Mouse (Mus musculus) adrenal gland, postnatal 25 days (tissue): ENCODE measurements around the gene Sipa1l1. TPM values are rescaled to one million over a fixed set of nuclear protein-coding genes. Genes with fewer than 3 reads are reported as not detected.

Experiments
- DNase-seq: peaks from one replicate; pipeline ENCODE4 v3.0.0; 2021; ENCODE audit warnings: mixed read lengths
- total RNA-seq: library from RNA; stranded (reverse); gene quantifications from 2 replicates; pipeline ENCODE4 v1.2.3, GENCODE M21; 2021

Sipa1l1 gene
- total RNA-seq, 1 experiment from 2014 or later = 30.1 TPM

DNA sequence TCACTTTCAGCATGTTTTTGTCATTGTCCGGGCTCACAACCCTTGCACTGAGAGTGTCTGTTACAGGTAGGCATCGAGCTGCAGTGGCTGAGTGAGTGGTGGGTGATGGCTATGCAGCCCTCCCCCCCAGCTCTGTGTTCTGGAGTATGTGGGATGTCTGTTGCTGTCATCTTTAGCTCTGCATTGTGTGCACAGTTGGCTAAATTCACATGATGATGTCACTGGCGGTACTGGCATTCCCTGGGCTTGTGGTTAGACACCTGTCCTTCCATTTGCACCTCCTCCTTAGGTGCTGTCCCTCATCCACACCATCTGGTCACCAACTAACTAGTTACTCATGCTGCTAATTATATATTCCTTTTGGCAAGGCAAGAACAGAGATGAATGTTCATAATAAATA lies 218.5 kb downstream of the Sipa1l1 start:
- no peak for DNase-seq

DNA sequence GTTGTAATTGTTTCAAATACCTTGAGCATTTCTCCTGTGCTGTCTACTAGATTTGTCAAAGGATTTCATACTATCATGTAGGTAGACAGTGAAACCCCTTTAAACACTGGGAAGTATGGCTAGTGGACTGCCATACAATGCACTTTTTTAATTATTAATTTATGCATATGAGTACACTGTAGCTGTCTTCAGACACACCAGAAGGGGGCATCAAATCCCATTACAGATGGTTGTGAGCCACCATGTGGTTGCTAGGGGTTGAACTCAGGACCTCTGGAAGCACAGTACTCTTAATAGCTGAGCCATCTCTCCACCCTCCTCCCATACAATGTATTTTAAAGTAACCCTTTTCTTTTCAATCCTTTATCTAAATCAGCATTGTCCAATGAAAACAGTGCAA lies 219.0 kb downstream of the Sipa1l1 start:
- no peak for DNase-seq

- no peak for DNase-seq
These were observed 225.2 kb downstream of the Sipa1l1 start for GRCm38 (mm10) chr12:82394118-82394861.

DNA sequence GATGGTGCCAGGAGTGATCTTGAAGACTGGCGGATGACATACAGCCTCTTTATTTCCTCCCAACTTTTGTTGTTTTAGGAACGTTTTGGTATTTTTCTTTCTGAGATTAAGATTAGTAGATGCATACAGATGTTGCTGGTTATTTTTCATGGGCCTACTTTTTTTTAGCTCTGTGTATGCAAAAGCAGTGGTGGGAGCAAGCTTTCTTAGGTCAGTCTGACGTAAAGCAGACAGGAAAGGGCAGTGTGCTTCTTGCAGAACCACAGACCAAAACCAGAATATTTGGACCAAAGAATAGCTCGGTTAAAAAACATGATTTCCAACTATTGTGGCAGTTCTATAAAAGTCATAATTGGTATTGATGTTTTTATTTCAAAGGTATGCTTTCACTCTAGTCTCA lies 226.1 kb downstream of the Sipa1l1 start:
- no peak for DNase-seq

DNA sequence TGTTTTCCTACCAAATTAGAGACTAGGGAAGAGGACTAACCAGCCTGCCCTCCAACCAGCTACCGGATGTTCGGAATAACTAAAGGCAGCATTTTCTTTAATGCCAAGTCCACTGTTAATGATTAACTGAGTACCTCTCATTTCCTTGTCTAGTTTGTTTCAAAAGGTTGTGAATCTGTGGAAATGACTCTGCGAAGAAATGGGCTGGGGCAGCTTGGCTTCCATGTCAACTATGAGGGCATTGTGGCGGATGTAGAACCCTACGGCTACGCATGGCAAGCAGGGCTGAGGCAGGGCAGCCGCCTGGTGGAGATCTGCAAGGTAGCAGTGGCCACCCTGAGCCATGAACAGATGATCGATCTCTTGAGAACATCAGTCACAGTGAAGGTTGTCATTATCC lies 228.1 kb downstream of the Sipa1l1 start:
- DNase-seq = no peak

DNA sequence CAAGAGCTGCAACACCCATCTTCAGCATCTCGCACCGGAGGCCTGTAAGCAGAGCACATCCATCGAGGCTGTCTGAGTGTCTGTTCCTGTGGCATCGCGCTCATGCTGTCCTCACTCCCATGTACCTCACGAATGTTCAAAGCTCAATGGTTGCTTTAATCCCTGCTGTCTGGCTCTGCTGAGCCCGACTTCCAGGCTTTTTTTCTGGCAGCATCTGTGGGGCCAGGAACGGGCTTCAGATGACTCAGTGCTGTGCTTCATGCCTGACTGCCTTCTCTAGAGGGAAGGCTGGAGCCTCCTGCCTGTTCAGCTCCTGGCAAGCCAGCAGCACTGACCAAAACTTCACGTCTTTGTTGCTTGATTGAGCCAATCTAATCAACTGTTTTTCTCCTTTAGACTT lies 228.6 kb downstream of the Sipa1l1 start:
- DNase-seq = no peak

DNA sequence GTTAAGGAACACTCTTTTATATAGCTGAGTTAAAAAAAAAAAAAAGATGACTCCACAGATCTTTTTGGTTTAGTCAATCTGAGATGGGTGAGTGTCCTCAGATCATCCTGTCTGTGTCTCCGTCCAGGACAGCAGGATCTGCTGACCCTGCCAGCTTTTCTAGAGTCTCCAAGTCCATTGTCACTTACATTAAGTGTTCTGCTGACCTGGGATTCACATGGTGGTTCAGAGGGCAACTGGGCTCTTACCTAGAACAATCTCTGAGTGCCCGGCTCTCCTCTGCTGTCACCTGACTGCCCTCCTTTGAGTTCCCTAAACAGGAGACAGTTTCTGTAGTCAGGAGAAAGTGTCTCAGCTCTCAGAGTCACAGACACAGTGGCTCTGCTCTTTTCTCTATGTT lies 229.8 kb downstream of the Sipa1l1 start:
- DNase-seq = no peak

DNA sequence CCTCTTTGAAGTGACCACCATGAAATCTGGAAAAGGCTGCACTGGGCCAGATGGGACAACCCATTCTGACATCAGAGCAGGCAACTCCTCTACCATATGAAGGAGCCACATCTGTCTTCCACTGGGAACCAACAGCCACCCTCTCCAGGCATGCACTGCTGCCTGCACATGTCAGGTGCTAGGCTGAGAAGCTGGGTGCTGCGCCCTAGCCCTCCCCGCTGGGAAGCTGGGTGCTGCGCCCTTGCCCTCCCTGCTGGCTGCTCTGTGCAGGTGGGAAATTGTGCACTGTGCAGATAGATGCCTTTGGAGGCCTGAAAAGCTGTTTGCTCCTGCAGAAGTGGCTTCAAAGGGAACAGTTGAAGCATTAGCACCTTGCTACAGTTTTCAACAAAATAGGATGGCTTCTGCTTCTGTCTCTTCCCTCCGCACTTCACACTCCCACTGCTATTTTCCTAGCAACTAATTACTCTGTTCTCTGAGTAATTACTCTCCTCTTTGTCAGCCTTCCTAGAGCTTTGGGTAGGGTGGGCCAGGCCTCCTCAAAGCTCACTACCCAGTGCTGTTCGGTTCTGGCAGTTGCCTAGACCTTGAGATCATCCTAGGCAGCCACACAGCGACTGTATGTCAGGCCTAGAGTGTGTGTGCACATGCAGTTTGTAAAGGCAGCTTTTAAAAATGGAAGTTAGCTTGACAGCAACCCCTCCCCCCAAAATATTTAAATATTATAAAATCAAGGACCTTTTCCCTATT lies 231.0 kb downstream of the Sipa1l1 start:
- DNase-seq = no peak

DNA sequence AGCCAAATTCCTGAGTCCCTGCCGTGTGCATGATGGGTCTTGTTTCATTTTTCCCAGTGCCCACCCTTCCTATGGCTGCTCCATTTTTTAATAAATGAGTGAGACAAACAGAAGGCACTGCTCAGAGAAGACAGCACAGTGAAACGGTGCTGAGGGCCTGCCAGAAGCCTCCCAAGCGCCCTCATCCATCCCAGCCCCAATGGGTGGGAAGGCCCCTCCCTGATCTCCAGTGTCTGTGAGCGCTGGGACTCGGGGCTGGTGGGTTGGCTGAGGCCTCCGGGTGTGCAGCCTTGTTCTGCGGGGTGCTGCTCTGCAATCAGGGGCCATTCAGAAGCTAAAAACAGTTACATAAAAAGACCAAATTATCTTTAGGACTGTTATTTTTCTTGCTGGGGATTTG lies 231.7 kb downstream of the Sipa1l1 start:
- DNase-seq = no peak

DNA sequence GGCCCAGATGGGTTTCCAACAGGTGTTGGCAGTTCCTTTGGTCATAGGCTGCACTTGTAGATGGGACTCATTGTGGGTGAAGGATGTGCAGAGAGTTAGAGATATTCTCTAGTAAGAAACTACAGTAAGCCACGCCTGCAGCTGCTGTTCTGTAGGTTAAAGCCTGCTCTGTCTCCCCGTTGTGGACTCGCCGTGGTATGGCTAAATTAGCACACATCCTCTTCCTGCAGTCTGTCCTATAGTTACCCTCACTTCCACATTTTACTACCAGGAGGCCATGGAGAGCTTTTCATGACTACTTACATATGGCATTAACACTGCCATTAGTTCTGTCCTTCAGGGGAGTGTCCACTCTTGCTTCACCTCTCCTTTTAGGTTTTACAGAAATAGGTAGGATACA lies 232.3 kb downstream of the Sipa1l1 start:
- DNase-seq = no peak

GRCm38 (mm10) chr12:82402635-82403034 lies 233.5 kb downstream of the Sipa1l1 start:
- no peak for DNase-seq

DNA sequence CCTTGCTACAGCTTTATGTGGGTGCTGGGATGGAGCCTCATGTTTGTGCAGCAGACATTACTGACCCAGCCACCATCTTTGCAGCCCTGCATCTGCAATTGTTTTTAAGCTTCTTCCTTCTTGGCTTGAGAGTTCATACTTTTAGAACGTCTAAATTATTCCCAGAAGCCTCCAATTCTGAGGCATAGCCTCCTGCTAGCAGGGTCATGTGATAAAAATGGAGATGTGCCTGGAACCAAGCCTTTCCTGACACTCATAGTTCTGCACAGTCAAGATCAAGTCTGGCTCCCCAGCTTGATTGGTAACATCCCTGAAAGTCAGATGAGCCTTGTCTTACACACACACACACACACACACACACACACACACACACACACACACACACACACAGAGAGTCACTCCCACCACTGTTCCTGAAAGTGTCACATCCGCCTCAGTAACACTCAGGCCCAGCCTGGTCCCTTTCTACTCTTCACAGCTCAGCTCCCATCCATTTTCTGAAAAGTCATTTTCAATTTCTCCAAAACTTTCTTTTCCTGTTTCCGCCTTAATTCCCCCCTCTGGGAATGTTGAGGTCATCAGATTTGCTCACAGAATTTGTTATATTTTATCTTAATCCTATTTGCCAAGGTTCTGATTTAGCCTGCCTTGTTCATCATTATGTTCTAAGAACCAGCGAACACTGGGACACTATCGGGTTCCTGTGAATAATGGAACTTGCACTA lies 238.6 kb downstream of the Sipa1l1 start:
- no peak for DNase-seq

GRCm38 (mm10) chr12:82408486-82408885 lies 239.4 kb downstream of the Sipa1l1 start:
- DNase-seq = peak; percentile 31

DNA sequence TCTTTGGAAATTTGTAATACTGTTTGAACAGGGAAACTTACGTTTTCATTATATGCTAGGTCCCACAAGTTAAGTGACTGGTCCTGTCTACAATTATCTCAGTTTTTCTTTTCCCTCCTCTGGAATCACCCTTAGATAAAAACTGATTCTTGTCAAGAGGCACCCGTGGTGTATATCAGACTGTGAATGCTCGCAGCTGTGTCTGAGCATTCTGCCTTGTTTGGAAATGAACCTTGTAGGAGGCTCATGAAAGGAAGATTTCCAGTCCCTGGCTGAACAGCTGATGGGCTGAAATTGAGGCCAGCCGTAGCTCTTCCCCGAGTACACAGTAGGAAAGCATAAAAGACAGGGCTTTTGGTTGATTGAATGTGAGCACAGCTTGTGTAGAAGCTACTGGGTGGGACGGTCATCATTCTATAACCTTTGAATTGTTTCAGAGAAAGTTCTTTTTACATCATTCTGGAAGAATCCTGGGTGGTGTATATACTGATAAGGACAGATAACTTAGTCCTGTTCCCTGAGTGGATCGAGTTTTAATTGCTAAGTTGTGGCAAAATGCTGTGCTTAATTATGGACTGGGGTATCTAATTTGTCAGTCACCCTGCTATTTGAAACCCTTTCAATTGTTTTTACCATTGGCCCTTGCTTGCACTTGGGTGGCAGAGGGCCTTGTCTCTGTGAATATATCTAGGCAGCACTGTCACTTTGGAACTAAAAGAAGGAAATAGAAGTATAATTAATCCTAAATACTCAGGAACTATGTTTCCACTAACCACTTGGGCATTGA lies 240.8 kb downstream of the Sipa1l1 start:
- no peak for DNase-seq

DNA sequence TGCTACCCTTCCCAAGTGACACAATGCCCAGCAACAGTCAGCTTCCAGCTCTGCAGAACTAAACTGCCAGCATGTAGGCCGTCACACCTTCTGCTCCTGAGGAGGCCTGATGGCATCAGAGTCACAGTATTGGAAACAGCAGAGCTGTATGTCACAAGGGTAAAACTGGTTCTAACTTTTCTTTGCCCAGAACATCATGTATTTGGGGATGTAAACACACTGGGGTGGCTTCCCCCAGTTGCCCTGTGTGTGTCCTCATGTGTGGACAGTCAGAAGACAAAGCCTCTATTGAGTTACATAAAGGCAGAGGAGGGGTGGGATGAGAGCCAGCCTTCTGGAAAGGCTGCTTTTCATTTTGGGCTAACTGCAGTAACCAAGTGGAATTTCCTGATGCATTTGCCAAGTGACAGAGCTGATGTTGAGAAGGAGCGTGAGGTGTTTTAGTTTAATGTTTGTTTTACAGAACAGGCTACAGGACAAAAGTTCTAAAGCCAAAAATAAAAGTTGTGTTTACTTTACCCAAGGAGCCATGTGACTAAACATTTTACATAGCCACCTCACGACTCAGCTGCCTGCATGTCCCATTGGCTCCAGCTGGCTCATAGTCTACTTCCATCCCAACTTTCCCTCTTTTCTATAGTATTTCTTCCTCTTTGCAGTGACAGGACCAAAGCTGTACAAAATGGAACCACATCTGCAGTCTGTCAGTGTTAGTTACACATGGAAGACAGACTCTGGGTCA lies 243.3 kb downstream of the Sipa1l1 start:
- DNase-seq = no peak

- DNase-seq = peak; percentile 29
These were observed 246.7 kb downstream of the Sipa1l1 start for GRCm38 (mm10) chr12:82415690-82416364.

GRCm38 (mm10) chr12:82419027-82419426 lies 249.9 kb downstream of the Sipa1l1 start:
- DNase-seq = no peak

GRCm38 (mm10) chr12:82424783-82425182 lies 255.7 kb downstream of the Sipa1l1 start:
- DNase-seq = no peak

GRCm38 (mm10) chr12:82425853-82426252 lies 256.7 kb downstream of the Sipa1l1 start:
- no peak for DNase-seq

- no peak for DNase-seq
These were observed 258.3 kb downstream of the Sipa1l1 start for GRCm38 (mm10) chr12:82427416-82427815.

- DNase-seq = no peak
These were observed 259.3 kb downstream of the Sipa1l1 start for GRCm38 (mm10) chr12:82428466-82428865.
